Mouse (Mus musculus): ENCODE measurements around the gene Glrb. TPM values are rescaled to one million over a fixed set of nuclear protein-coding genes. Genes with fewer than 3 reads are reported as not detected.

The Glrb gene
- polyA plus RNA-seq, 1 experiment from 2014 or later, result 29.1 TPM

DNA sequence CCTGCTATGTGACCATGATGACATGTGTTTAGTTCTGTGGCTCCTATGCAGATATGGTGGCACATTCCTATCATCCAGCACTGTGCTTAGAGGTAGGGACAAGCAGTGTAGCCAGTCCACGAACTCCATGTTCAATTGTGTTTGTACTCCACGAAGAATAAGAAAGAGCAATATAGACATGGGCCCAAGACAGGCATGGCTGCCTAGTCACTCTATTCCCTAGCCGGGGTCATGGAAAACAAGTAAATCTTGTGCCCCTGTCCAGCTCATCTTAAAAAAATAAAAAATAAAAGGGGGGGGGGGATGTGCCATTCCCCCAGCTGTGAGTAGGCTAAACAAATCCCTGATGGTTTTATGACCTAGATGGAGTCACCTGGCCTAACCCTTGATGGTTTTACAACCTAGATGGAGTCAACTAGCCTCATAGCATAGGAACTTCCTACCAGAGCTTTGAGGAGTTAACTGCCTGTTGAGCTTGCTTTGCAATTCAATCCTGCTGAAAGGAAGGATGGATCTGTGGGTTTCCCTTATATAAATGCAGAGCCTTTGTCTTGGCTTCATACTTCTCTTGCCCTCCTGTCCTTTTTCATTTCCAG lies 60.5 kb downstream of the Glrb start:
- H3K4me1 ChIP-seq (ENCODE audit: control insufficient read depth, insufficient read depth, low read length), result no peaks in the 10 kb centered on the region
- H3K9me3 ChIP-seq (replicated peaks; ENCODE audit: control insufficient read depth, low read length), result no peaks in the 10 kb centered on the region
- H3K27me3 ChIP-seq (replicated peaks; ENCODE audit: control insufficient read depth, insufficient read depth, low read length), result no peaks in the 10 kb centered on the region
- WGBS, result 92% methylated on average over 3 of the region's 3 CpGs
- H3K9ac ChIP-seq (ENCODE audit: low read length), result no peak overlapping the region
- no peak overlapping the region for H3K27ac ChIP-seq (ENCODE audit: low read depth, low read length)
- no peak overlapping the region for H3K4me2 ChIP-seq (ENCODE audit: low read length)
- H3K36me3 ChIP-seq (ENCODE audit: control insufficient read depth, insufficient read depth, low read length), result no peaks in the 10 kb centered on the region
- no peak overlapping the region for H3K4me3 ChIP-seq (ENCODE audit: low read depth, low read length)
- no peak for ATAC-seq
- no peak for DNase-seq (ENCODE audit: low spot score)

DNA sequence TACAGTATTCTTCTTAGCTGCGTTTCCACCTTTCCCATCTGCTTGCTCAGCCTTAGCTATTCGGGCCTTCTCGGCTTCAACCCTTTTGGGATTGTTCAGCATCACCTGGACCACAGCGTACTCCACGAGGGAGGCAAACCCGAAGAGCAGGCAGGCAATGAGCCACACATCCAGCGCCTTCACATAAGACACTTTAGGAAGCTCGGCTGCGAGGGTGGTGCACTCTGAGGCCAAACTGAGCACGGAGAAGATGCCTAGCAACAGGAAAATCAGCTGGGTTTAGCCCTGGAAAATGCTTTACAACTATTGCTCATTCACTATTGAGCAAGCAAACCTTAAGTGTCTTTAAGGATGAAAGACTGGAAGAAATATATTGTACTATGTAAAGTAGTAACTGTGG lies 62.5 kb downstream of the Glrb start:
- ATAC-seq (no peak), DNase-seq (ENCODE audit: low spot score) (no peak)
- 86% methylated on average over 10 of the region's 10 CpGs for WGBS
- Histone ChIP-seq H3K9me3 (replicated peaks; ENCODE audit: control insufficient read depth, low read length) (no peaks in the 10 kb centered on the region), H3K4me3 (ENCODE audit: low read depth, low read length) (no peak overlapping the region), H3K4me1 (ENCODE audit: control insufficient read depth, insufficient read depth, low read length) (no peaks in the 10 kb centered on the region), H3K27me3 (replicated peaks; ENCODE audit: control insufficient read depth, insufficient read depth, low read length) (no peaks in the 10 kb centered on the region), H3K4me2 (ENCODE audit: low read length) (no peak overlapping the region), H3K36me3 (ENCODE audit: control insufficient read depth, insufficient read depth, low read length) (no peaks in the 10 kb centered on the region), H3K27ac (ENCODE audit: low read depth, low read length) (no peak overlapping the region), H3K9ac (ENCODE audit: low read length) (no peak overlapping the region)

DNA sequence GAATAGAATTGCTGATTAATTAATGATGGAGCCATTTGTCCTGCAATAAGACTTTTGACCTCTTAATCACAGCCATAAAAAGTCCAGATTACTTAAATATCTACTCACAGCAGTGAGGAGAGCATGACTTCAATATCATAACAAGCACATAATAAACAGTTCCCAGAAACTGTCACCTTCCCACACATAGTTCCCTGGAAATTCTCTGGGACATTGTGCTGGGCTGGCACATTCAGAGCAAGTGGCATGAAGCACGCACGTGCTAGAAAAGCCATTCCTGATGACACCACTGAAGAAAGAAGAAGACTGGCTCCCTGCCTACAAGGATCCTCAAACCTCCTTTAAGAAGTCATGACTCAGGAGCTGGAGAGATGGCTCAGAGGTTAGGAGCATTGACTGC lies 67.8 kb downstream of the Glrb start:
- DNase-seq (ENCODE audit: low spot score) (no peak), ATAC-seq (no peak)
- H3K9ac ChIP-seq (ENCODE audit: low read length), result no peak overlapping the region
- H3K9me3 ChIP-seq (replicated peaks; ENCODE audit: control insufficient read depth, low read length), result no peaks in the 10 kb centered on the region
- H3K36me3 ChIP-seq (ENCODE audit: control insufficient read depth, insufficient read depth, low read length), result no peaks in the 10 kb centered on the region
- 86% methylated on average over 2 of the region's 2 CpGs for WGBS
- no peak overlapping the region for H3K4me3 ChIP-seq (ENCODE audit: low read depth, low read length)
- H3K4me1 ChIP-seq (ENCODE audit: control insufficient read depth, insufficient read depth, low read length), result no peaks in the 10 kb centered on the region
- no peaks in the 10 kb centered on the region for H3K27me3 ChIP-seq (replicated peaks; ENCODE audit: control insufficient read depth, insufficient read depth, low read length)
- no peak overlapping the region for H3K27ac ChIP-seq (ENCODE audit: low read depth, low read length)
- no peak overlapping the region for H3K4me2 ChIP-seq (ENCODE audit: low read length)

DNA sequence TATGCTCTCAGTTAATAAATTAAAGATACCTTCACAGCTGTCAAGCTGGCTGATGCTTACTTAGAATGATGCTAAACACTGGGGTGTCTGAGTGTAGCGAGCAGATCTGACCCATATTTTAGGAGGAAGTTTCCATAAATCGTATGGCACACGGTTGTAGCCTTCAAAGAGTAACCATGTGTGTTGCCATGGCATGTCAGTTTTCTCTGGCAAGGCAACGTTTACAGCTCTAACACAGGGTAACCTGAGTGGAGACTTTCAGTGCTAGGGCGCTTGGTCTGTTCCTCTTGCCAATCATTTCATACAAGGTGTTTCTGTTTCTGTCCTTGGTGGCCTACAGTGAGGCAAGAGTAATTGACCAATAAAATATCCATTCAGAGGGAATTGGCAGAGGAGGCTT lies 73.6 kb downstream of the Glrb start:
- no peak for ATAC-seq

DNA sequence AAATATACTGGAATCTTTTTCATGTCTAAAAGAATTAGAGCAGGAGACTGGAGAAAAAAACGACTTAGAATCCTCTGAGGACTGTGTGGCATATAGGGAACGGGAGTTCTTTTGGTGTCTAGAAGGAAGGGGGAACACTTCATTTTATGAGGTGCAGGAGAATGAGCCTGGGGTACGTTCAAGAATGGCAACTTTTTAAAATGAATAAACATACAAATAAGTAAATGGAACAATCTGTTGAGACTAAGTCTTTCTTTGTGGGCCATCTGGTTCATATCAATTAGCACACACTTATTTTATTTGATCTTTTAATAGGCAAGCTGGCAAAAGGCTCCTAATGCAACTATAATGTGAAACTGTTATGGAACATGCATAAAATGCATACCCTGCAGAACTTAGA lies 75.9 kb downstream of the Glrb start:
- no peak overlapping the region for H3K27ac ChIP-seq (ENCODE audit: low read depth, low read length)
- no peaks in the 10 kb centered on the region for H3K27me3 ChIP-seq (replicated peaks; ENCODE audit: control insufficient read depth, insufficient read depth, low read length)
- no peaks in the 10 kb centered on the region for H3K36me3 ChIP-seq (ENCODE audit: control insufficient read depth, insufficient read depth, low read length)
- ATAC-seq, result no peak
- WGBS, result 57% methylated on average over 3 of the region's 3 CpGs
- no peaks in the 10 kb centered on the region for H3K9me3 ChIP-seq (replicated peaks; ENCODE audit: control insufficient read depth, low read length)
- no peak for DNase-seq (ENCODE audit: low spot score)
- no peak overlapping the region for H3K9ac ChIP-seq (ENCODE audit: low read length)
- H3K4me2 ChIP-seq (ENCODE audit: low read length), result no peak overlapping the region
- no peak overlapping the region for H3K4me3 ChIP-seq (ENCODE audit: low read depth, low read length)
- no peaks in the 10 kb centered on the region for H3K4me1 ChIP-seq (ENCODE audit: control insufficient read depth, insufficient read depth, low read length)

More for the DNA sequence above, 73.6 kb downstream of the Glrb start:
- Histone ChIP-seq H3K27ac (ENCODE audit: low read depth, low read length) (no peak overlapping the region), H3K4me3 (ENCODE audit: low read depth, low read length) (no peak overlapping the region), H3K27me3 (replicated peaks; ENCODE audit: control insufficient read depth, insufficient read depth, low read length) (no peaks in the 10 kb centered on the region), H3K9me3 (replicated peaks; ENCODE audit: control insufficient read depth, low read length) (no peaks in the 10 kb centered on the region), H3K9ac (ENCODE audit: low read length) (no peak overlapping the region), H3K4me1 (ENCODE audit: control insufficient read depth, insufficient read depth, low read length) (no peaks in the 10 kb centered on the region), H3K36me3 (ENCODE audit: control insufficient read depth, insufficient read depth, low read length) (no peaks in the 10 kb centered on the region), H3K4me2 (ENCODE audit: low read length) (no peak overlapping the region)
- DNase-seq (ENCODE audit: low spot score), result no peak
- WGBS, result 87% methylated on average over 5 of the region's 5 CpGs

DNA sequence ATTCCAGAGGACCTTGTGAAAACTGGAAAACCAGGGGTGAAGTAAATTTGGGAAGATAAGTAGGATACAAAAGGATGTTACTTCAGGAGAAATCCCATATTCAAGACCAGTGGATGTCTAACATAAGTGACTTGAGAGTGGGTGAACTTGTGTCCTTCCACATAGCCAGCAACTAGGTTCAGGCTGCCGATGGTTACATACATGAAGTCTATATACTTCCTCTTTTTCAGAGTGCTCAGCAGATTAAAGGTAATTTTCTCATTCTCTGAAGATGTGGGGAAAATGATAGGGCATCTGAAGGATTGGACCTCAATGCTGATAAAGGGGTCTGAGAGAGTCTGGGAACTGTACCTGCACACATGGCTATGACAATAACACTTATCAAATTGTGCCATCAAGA lies 89.5 kb downstream of the Glrb start:
- 98% methylated on average over 1 of the region's 1 CpGs for WGBS
- DNase-seq (ENCODE audit: low spot score), result no peak

DNA sequence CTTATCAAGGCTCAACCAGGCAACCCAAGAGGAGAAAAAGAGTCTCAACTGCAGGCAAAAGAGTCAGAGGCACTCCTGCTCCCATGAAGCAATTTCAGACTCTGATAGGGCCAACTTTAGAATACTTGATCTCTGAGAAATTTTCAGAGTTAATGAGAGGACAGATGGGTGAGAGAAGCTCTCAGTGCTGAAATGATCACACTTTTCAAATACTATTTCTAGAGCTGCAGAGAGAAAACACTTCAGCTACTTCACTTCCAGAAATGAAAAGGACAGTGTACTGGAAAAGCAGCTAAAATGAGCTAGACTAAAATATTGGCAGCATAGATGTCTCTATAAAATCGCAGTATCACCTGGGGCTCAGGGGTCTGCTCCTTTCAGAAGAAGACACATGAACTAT lies 94.8 kb downstream of the Glrb start:
- H3K4me3 ChIP-seq (ENCODE audit: low read depth, low read length), result no peak overlapping the region
- WGBS, result 97% methylated on average over 1 of the region's 1 CpGs
- H3K27ac ChIP-seq (ENCODE audit: low read depth, low read length), result no peak overlapping the region
- no peaks in the 10 kb centered on the region for H3K27me3 ChIP-seq (replicated peaks; ENCODE audit: control insufficient read depth, insufficient read depth, low read length)
- no peak overlapping the region for H3K9ac ChIP-seq (ENCODE audit: low read length)
- H3K4me2 ChIP-seq (ENCODE audit: low read length), result no peak overlapping the region
- no peaks in the 10 kb centered on the region for H3K9me3 ChIP-seq (replicated peaks; ENCODE audit: control insufficient read depth, low read length)
- ATAC-seq (no peak), DNase-seq (ENCODE audit: low spot score) (no peak)
- H3K4me1 ChIP-seq (ENCODE audit: control insufficient read depth, insufficient read depth, low read length), result no peaks in the 10 kb centered on the region
- H3K36me3 ChIP-seq (ENCODE audit: control insufficient read depth, insufficient read depth, low read length), result no peaks in the 10 kb centered on the region

More for the DNA sequence above, 89.5 kb downstream of the Glrb start:
- H3K4me1 ChIP-seq (ENCODE audit: control insufficient read depth, insufficient read depth, low read length), result no peaks in the 10 kb centered on the region
- H3K27me3 ChIP-seq (replicated peaks; ENCODE audit: control insufficient read depth, insufficient read depth, low read length), result no peaks in the 10 kb centered on the region
- no peak overlapping the region for H3K9ac ChIP-seq (ENCODE audit: low read length)
- H3K36me3 ChIP-seq (ENCODE audit: control insufficient read depth, insufficient read depth, low read length), result no peaks in the 10 kb centered on the region
- ATAC-seq, result no peak
- H3K9me3 ChIP-seq (replicated peaks; ENCODE audit: control insufficient read depth, low read length), result no peaks in the 10 kb centered on the region
- no peak overlapping the region for H3K4me3 ChIP-seq (ENCODE audit: low read depth, low read length)
- H3K4me2 ChIP-seq (ENCODE audit: low read length), result no peak overlapping the region
- H3K27ac ChIP-seq (ENCODE audit: low read depth, low read length), result no peak overlapping the region

DNA sequence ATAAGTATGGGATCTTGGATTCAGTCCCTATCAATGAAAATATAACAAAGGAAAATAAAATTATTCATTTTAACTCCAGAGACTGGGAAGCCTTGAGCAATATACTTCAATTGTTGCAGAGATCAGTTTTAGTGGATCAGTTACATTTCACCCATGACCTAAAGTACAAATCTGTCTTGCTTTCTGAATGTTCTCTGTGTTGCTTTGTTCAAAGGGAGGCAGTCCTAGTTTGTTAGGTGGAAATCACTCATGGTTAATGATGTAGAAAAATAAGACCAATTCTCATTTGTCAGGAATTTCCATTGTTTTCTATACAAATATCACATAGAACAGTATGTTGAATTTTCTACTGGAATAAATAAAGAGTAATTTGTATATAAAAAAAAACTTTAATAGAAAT lies 99.7 kb downstream of the Glrb start:
- ATAC-seq, result no peak

DNA sequence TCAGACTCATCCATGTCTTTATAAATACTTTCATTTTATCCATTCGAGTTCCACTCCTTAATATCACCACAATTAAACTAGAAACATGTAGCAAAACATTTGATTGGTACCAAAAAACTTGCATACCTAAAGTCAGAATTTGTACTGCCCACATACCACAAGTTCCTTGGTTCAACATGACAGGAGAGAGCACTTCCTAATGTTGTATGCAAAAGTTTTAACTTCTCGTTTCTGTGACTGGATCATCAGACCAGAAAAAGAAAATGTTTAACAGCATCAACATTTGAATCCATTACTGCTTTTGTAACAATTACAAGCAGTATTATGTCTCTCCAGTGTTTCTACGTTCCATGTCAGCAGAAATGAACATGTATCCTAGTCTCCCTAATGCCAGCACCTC lies 101.2 kb downstream of the Glrb start:
- H3K9me3 ChIP-seq (replicated peaks; ENCODE audit: control insufficient read depth, low read length), result no peaks in the 10 kb centered on the region
- no peak for DNase-seq (ENCODE audit: low spot score)
- no peaks in the 10 kb centered on the region for H3K36me3 ChIP-seq (ENCODE audit: control insufficient read depth, insufficient read depth, low read length)
- ATAC-seq, result no peak
- 80% methylated on average over 3 of the region's 3 CpGs for WGBS
- H3K4me2 ChIP-seq (ENCODE audit: low read length), result no peak overlapping the region
- no peak overlapping the region for H3K4me3 ChIP-seq (ENCODE audit: low read depth, low read length)
- H3K27me3 ChIP-seq (replicated peaks; ENCODE audit: control insufficient read depth, insufficient read depth, low read length), result no peaks in the 10 kb centered on the region
- H3K9ac ChIP-seq (ENCODE audit: low read length), result no peak overlapping the region
- no peak overlapping the region for H3K27ac ChIP-seq (ENCODE audit: low read depth, low read length)
- H3K4me1 ChIP-seq (ENCODE audit: control insufficient read depth, insufficient read depth, low read length), result no peaks in the 10 kb centered on the region

More for the DNA sequence above, 99.7 kb downstream of the Glrb start:
- Histone ChIP-seq H3K27ac (ENCODE audit: low read depth, low read length) (no peak overlapping the region), H3K36me3 (ENCODE audit: control insufficient read depth, insufficient read depth, low read length) (no peaks in the 10 kb centered on the region), H3K9ac (ENCODE audit: low read length) (no peak overlapping the region), H3K9me3 (replicated peaks; ENCODE audit: control insufficient read depth, low read length) (no peaks in the 10 kb centered on the region), H3K27me3 (replicated peaks; ENCODE audit: control insufficient read depth, insufficient read depth, low read length) (no peaks in the 10 kb centered on the region), H3K4me3 (ENCODE audit: low read depth, low read length) (no peak overlapping the region), H3K4me1 (ENCODE audit: control insufficient read depth, insufficient read depth, low read length) (no peaks in the 10 kb centered on the region), H3K4me2 (ENCODE audit: low read length) (no peak overlapping the region)
- DNase-seq (ENCODE audit: low spot score), result no peak
